Mouse (Mus musculus): ENCODE results near the gene Itpk1. TPM values are rescaled to one million over a fixed set of nuclear protein-coding genes. Genes with fewer than 3 reads are reported as not detected.

Itpk1 gene
- total RNA-seq, 4 experiments from 2014 or later: 5.7 to 10.4 (median 8.2) TPM

DNA sequence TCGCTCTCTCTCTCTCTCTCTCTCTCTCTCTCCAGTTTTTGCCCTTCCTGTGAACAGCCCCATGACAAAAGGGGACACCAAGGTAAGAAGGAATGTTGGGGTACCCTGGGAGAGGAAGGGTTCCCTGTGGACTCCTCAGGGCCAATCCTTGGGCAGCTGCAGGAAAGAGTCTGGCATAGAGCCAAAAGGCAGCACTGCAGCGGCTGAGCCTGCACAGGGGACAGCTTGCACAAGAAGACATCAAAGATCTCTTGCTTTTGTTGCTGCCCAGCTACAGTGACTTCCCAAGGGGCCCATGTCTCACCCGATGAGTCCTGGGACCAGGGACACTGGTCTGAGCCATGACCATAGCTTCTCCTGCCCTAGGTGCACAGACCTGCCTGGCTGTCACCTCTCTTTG, 148.9 kb downstream of the Itpk1 start:
- no peak for DNase-seq (ENCODE audit: low spot score in 2 of 2)

DNA sequence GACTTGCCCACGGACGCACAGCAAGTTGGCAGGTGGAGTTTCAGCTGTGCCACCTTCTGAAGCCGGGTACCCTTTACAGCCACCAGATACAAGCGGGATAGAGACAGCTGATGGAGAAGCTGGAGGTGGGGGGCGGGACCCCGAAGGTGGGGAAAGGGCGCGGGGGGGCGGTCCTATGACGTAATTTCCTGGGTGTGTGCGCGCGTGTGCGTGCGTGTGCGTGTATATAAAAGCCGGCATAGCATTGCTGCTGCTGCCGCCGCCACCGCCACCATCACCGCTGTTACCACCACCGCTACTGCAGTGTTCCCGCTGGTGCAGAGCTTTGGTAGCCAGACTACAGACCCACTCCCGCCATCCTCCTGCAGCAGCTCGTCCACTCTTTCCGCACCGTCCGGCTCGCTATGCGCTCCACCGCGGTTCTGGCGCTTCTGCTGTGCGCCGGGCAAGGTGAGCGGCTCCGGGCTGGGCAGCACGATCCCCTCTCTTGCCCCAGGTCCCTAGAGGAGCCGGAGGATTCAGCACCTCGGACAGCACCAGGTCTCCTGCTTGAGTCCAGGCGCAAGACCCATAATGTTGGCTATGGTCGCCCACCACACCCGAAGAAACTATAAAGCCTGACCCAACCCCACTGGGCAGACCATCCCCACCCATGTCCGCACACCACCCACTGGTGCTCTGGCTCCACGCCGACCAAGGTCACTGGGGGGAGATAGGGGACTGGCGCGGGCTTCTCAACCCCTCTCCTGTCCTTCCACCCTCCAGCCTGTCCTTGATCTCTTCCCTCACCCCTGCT, 149.8 kb downstream of the Itpk1 start, which contains the start of gene Chga:
Gene Chga (plus strand): TSS at position 249 of the 796 bp plus-strand sequence.
- DNase-seq (ENCODE audit: low spot score in 2 of 2): no peak

DNA sequence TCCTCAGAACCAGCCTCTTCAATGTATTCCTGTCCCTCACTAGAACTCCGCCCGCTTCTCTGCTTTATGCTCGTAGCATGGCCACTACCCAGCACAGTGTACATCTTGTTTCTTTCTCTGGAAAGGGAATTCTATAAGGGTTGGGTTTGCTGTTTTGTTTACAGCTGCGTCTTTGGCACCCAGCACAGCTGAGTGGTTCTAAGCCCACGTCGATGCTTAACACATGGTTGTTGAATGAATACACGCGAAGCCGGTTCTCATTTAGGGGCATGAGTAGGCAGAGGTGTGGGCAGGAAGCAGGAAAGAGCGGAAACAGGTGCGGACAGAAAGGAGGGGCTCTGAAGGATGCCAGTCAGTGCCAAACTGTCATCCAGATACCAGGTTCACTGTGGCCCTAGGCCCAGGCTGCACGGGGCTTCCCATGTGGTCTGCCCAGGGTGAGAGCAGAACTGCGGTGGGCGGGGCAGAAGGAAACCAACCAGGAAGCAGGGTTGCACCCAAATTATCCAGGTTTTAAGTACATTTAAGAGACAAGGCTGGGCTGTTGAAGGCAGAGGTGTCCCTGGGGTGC, 150.9 kb downstream of the Itpk1 start:
- no peak for DNase-seq (ENCODE audit: low spot score in 2 of 2)

DNA sequence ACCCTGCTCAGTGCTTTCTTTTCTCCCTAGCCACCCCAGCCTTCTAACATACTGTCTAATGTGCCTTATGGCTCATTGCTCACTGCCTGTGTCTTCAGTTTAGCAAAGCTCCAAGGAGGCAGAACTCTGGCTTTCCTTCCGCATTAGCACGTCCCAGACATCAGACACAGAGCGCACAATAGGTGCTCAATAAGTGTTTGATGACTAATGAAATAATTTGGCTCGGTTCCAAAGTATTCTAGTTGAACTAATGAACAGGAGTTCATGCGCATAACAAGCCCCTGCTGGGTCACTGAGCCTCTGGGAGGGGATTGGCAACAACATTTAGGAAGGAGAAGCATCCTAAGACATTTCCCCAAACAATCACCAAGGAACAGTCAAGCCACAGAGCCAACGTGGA, 152.7 kb downstream of the Itpk1 start:
- no peak for DNase-seq (ENCODE audit: low spot score in 2 of 2)

DNA sequence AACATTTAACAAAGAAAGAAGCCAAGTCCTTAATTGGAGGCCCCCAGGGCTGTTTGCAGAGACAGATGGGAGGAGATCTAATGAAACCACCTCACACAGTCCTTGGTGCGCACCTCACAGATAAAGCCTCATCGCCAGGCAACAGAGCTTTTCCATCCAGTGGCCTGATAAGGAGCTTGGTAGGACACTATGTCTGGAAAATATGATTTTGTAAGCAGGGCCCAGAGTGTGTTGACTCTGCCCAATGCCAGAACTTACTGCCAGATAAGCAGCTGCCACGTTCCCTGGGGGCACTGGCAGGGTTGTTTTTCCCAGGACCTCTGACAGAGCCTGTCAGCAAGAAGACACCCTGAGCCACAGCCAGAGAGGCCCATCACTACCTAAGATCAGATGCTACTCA, 153.5 kb downstream of the Itpk1 start:
- no peak for DNase-seq (ENCODE audit: low spot score in 2 of 2)

DNA sequence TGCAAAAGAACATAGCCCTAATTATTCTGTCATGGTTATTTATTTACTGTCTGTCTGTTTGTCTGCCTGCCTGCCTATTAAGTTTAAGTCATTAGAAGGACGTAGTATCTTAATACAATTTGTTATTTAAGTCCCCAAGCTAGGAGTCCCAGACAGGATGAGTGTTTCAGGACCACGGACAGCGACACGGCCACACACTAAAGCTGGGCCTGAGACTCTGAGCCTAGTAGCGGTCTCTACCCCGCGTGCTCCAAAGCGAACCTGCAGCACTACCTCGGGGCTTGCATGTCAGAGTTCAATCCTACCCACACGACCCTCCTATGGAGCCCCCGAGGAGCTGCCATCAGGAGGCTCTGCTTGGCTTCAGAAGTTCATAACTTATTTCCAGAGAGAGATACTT, 154.2 kb downstream of the Itpk1 start:
- DNase-seq (ENCODE audit: low spot score in 2 of 2): peak in 1 of 2 experiments; percentile 18

DNA sequence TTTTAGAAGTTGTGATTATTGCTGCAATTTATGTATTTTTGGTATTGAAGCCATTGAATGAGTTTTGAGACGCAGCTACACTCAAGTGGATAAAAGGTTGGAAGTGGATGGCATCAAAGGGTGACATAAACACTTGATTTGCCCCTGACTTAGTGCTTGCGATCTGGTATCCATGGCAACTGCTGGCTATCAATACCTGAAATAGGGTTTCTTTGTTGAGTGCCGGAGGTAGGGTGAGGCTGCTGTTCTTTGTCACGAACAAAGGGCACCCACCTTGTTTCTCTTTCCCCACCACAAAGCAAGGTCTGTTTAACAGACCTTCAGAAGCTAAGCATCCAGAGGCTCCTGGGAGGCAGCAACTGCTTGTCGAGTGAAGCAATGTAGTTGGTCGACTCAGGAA, 159.6 kb downstream of the Itpk1 start:
- DNase-seq (ENCODE audit: low spot score in 2 of 2): no peak

DNA sequence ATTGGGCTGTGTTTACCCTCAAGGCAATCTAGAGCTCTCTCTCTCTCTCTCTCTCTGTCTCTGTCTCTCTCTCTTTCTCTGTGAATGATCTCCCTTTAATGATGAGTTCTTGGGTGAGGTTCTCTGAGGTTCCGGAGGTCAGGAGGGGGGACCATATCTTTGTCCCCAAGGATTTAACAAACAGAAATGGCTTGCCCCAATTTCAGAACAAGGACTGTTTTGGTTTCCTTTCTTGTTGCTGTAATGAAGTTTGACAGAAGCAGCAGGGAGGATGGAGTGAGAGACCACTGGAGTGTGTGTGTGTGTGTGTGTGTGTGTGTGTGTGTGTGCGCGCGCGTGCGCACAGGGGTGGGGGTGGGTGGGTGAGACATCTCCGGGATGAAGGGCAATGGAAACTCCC, 163.6 kb downstream of the Itpk1 start:
- no peak for DNase-seq (ENCODE audit: low spot score in 2 of 2)

DNA sequence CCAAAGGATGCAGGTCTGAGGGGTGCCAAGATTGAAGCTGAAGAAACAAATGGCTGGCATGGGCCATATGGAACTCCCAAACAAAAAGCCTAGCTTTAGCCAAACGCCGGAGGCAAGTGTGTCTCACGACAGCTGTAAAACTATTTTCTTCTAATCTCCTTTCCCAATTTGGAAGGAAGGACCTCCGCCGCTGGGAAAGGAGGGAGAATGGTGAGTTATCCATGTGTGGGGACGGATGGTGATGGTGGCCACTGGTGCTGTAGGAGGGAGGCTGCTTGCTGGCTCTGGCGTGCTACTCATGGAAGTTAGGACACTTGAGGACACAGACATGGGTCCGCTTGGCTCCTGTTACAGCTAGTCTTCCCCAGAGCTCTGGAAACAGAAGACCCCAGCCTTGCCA, 164.5 kb downstream of the Itpk1 start:
- DNase-seq (ENCODE audit: low spot score in 2 of 2): no peak

DNA sequence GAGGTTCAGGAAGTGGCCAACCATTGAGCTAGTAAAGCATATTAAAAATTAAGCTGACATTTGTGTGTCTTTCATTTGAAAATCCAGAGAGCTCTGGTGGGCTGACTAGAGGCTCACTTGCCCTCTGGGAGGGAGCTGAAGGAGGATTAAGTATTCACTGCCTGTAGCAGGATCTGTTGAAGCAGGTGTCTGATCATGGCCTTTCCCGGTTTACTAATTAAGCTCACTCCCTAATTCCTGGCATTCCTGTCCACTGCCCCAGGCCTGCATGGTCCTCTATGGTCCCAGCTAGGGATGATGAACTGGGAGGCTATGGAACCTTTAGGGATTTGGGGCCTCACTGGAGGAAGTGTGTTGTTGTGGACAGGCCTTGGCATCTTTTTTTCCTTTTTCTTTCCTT, 168.9 kb downstream of the Itpk1 start:
- DNase-seq (ENCODE audit: low spot score in 2 of 2): no peak

DNA sequence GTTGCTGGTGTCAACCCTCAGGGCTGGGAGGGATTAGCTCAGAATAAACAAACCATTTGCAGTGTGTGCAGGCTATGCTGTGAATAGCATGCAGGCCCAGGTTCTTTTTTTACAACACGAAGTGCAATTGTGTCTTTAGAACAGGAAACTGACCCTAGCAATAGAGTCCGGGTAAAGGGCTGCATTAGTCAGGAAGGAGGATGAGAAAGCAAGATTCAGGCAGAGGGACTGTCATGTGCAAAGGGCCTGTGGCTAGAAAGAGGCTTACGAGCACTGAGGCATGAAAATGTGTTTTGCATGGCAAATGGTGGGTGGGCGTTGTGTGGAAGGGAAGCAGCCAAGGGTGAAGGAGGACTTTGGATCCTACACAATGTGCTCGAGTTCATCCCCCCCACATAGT, 176.7 kb downstream of the Itpk1 start:
- DNase-seq (ENCODE audit: low spot score in 2 of 2): no peak

DNA sequence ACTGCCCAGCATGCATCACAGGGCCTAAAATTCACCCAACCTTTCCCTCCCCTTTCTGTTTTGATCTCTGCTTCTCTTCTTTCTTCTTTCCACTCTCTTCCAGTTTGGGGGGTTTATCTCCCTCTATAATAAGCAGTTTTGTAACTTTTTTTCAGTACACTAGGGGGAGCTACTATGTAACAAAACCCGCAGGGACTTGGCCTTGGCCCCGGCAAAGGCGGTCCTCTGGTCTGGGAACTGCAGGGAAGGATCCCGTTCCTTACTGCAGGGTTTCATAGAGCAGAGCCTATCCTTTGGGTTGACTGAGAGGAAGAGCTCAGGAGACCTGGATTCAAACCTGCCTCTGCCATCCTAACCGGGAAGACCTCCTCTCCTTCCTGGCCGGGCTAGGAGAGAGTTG, 180.0 kb downstream of the Itpk1 start:
- DNase-seq (ENCODE audit: low spot score in 2 of 2): no peak

DNA sequence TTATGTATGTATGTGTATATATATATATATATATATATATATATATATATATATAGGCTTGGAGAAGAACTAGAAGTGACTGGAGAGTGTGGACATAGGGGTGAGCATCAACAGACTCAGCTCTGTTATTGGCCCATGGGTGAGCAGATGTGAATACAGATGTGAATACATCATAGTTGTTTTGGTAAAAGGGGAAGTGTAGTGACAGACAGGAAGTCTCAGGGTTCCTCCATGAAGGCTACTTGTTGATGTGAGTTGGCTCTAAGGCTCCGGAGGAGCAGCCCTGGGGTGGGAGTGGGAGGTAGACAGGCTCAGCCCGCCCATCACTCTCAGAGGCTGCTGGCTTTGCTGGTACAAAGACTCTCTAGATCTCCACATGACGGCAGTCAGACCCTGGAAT, 180.5 kb downstream of the Itpk1 start:
- no peak for DNase-seq (ENCODE audit: low spot score in 2 of 2)

DNA sequence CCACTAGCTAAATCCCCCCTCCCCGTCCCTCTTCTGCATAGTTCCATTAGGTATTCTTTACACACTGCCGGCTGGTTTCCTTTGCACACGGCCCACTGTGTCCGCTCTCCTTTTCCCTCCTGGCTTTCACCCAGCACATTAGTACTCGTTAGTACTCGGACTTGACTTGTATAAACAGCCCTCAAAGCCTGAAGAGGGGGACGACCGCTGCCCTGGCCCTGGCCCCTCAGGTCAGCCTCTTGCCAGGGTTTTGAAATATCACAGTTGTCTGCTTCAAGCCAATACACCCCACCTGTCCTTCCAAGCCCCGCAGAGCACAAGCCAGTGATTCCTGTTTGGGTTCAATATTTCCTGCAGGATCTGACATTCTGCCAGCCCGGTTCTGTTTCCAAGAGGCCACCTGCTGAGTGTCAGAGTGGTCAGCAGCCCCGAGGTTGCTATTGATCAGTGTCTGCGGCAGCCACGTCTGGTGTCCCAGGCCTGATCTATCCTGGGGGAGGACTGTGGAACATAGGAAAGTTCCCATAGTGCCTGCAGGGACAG, 182.9 kb downstream of the Itpk1 start:
- DNase-seq (ENCODE audit: low spot score in 2 of 2): peak in 1 of 2 experiments; percentile 5

DNA sequence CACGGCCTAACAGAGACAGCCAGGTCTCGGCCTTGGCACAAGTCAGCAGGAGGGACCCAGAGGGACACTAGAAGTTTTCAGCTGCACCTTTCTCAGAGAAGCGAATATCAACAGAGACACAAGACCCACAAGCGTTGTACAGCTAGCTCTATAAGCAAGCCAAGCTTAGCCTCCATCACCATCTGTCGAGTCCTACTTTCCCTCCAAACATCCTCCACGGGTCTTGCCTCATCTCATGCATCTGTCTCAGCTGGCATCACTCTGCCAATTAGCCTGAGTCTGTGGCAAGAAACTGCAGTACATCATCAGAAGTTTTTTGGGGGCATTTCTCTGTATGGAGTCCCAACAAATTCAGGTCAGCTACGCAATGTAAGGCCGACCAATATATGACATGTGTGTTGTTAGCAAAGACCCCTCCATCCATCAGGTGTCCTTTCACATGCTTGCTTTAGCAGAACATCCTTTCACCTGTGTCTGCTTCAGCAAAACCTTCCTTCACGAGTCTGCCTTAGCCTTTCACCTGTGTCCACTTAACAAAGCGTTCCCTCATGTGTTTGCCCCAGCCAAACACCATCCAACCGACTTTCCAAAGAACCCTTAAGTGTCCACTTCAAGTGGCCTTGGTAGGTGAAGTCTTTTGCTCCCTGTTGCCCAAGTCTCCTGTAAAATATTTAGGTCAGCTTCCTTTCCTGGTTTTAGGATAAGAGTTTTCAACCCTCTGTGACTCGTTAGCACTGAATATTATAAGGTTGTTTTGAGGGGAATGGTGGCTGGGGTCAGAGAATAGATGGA, 184.6 kb downstream of the Itpk1 start:
- DNase-seq (ENCODE audit: low spot score in 2 of 2): no peak

Small RNA genes lying within 50 kb of the gene (microRNA-seq; reads per million reads assigned to microRNA genes)
- gene Mir1936: not detected

Other genes with a start within 250 kb of the Itpk1 start
- gene Golga5, start 235.8 kb downstream of the Itpk1 start, total RNA-seq (2022): 10 to 100 TPM; 28.2 to 35.0 (median 31.0) TPM
- gene Chga, start 150.0 kb downstream of the Itpk1 start, total RNA-seq (2022): not detected
- 1 to 10 TPM; 3.8 to 4.7 (median 4.2) TPM for gene Moap1, start 38.7 kb upstream of the Itpk1 start, total RNA-seq (2022)
- 1 to 10 TPM; 2.3 to 4.2 (median 2.5) TPM for gene Tmem251, start 38.8 kb upstream of the Itpk1 start, total RNA-seq (2022)
- not detected for gene Gm28051, start 52.8 kb upstream of the Itpk1 start, total RNA-seq (2022)
- gene Gon7, start 52.9 kb upstream of the Itpk1 start, total RNA-seq (2022): 10 to 100 TPM; 10.3 to 12.0 (median 10.9) TPM
- 10 to 100 TPM; 16.0 to 16.9 (median 16.3) TPM for gene Ubr7, start 53.0 kb upstream of the Itpk1 start, total RNA-seq (2022)
- gene Gm20604, start 53.7 kb upstream of the Itpk1 start, total RNA-seq (2022): 1 to 10 TPM; 2.7 to 2.9 (median 2.9) TPM
- 10 to 100 TPM; 16.7 to 18.7 (median 17.1) TPM for gene Btbd7, start 173.5 kb upstream of the Itpk1 start, total RNA-seq (2022)
- not detected for gene Cox8c, start 194.4 kb upstream of the Itpk1 start, total RNA-seq (2022)
- under 1 TPM in 2 of 4 experiments, not detected in 2; 0.17 to 0.40 TPM for gene Unc79, start 243.9 kb upstream of the Itpk1 start, total RNA-seq (2022)

Data from gastrocnemius, adult 8-10 months (tissue).